Mouse (Mus musculus) C2C12 (cell line): ENCODE data around the gene Prr15l. TPM values are rescaled to one million over a fixed set of nuclear protein-coding genes. Genes with fewer than 3 reads are reported as not detected.

Source experiments
- H3K27me3 ChIP-seq: one replicate; pipeline ENCODE4 v1.6.1; 2011; ENCODE audit not compliant: control insufficient read depth, insufficient read depth, insufficient read length
- H3K36me3 ChIP-seq: one replicate; pipeline ENCODE4 v1.6.1; 2011; ENCODE audit not compliant: control insufficient read depth, insufficient read depth
- H3K4me3 ChIP-seq: one replicate; pipeline ENCODE4 v1.5.1; 2011; ENCODE audit warnings: mild to moderate bottlenecking, control low read depth; ENCODE audit not compliant: poor library complexity, insufficient read depth, severe bottlenecking
- H3K79me2 ChIP-seq: one replicate; pipeline ENCODE4 v1.6.1; 2011; ENCODE audit not compliant: control insufficient read depth, insufficient read depth
- H3K79me3 ChIP-seq: one replicate; pipeline ENCODE4 v1.6.1; 2011; ENCODE audit warnings: low read depth, control low read depth
- H3ac ChIP-seq: one replicate; pipeline ENCODE3; 2011; ENCODE audit warnings: low read depth; ENCODE audit not compliant: control insufficient read depth, insufficient read length
- CEBPB ChIP-seq: IDR thresholded peaks from one replicate; pipeline ENCODE4 v1.6.1; 2011; ENCODE audit warnings: low read depth, mild to moderate bottlenecking, control low read depth, moderate library complexity
- CTCF ChIP-seq: IDR thresholded peaks from one replicate; pipeline ENCODE4 v1.5.1; 2011; ENCODE audit not compliant: control insufficient read depth, insufficient read depth, insufficient read length
- FOSL1 ChIP-seq: IDR thresholded peaks from one replicate; pipeline ENCODE4 v1.8.0; 2011; ENCODE audit warnings: mild to moderate bottlenecking, low read length; ENCODE audit not compliant: poor library complexity, insufficient read depth, severe bottlenecking
- MAX ChIP-seq: IDR thresholded peaks from one replicate; pipeline ENCODE4 v1.6.1; 2011; ENCODE audit warnings: mild to moderate bottlenecking, control low read depth
- MYOD1 ChIP-seq: IDR thresholded peaks from one replicate; pipeline ENCODE4 v1.6.1; 2011; ENCODE audit warnings: low read depth; ENCODE audit not compliant: control insufficient read depth, insufficient read length
- MYOG ChIP-seq: IDR thresholded peaks from one replicate; pipeline ENCODE4 v1.6.1; 2011; ENCODE audit not compliant: control insufficient read depth, insufficient read length; ENCODE audit errors: extremely low read depth
- USF1 ChIP-seq: IDR thresholded peaks from one replicate; pipeline ENCODE4 v1.6.1; 2011; ENCODE audit warnings: low read depth, mild to moderate bottlenecking, control low read depth, moderate library complexity
- polyA plus RNA-seq: library from polyadenylated mRNA; unstranded; fragments of >200 nt; fragmentation: generic; extraction: Trizol; gene quantifications from one replicate; pipeline ENCODE4 v1.2.1, GENCODE M21; 2012; ENCODE audit warnings: missing spikeins

Gene Prr15l
- polyA plus RNA-seq, 1 experiment, result 0.01 TPM

- Histone ChIP-seq H3K4me3 (no peak overlapping the region), H3ac (no peak overlapping the region), H3K79me3 (no peaks in the 10 kb centered on the region), H3K36me3 (peaks cover 23% of the 10 kb centered on the region), H3K79me2 (no peaks in the 10 kb centered on the region), H3K27me3 (no peaks in the 10 kb centered on the region)
- no peak for TF ChIP-seq MYOD1
- no peak for TF ChIP-seq MAX
- TF ChIP-seq MYOG, result no peak
- TF ChIP-seq CTCF, result no peak
- no peak for TF ChIP-seq FOSL1
- TF ChIP-seq USF1, result no peak
- no peak for TF ChIP-seq CEBPB
Measured at GRCm38 (mm10) chr11:96947849-96948248, 19.9 kb downstream of the Prr15l start.

- Histone ChIP-seq H3K27me3 (no peaks in the 10 kb centered on the region), H3K79me3 (no peaks in the 10 kb centered on the region), H3ac (no peak overlapping the region), H3K4me3 (no peak overlapping the region), H3K36me3 (peaks cover 49% of the 10 kb centered on the region), H3K79me2 (no peaks in the 10 kb centered on the region)
- TF ChIP-seq CTCF (no peak), USF1 (no peak), MYOG (no peak)
Measured at GRCm38 (mm10) chr11:96950767-96951166, 22.9 kb downstream of the Prr15l start.

- Histone ChIP-seq H3K27me3 (no peaks in the 10 kb centered on the region), H3K36me3 (peaks cover 61% of the 10 kb centered on the region), H3K79me3 (no peaks in the 10 kb centered on the region), H3K4me3 (no peak overlapping the region), H3ac (no peak overlapping the region), H3K79me2 (no peaks in the 10 kb centered on the region)
- no peak for TF ChIP-seq FOSL1
Measured at GRCm38 (mm10) chr11:96952426-96952825, 24.5 kb downstream of the Prr15l start.

- Histone ChIP-seq H3ac (no peak overlapping the region), H3K36me3 (peaks cover 61% of the 10 kb centered on the region), H3K27me3 (no peaks in the 10 kb centered on the region), H3K4me3 (no peak overlapping the region), H3K79me3 (no peaks in the 10 kb centered on the region), H3K79me2 (no peaks in the 10 kb centered on the region)
- no peak for TF ChIP-seq CEBPB
- no peak for TF ChIP-seq MAX
- TF ChIP-seq CTCF, result no peak
Measured at GRCm38 (mm10) chr11:96952896-96953295, 25.0 kb downstream of the Prr15l start.

GRCm38 (mm10) chr11:96955094-96955493, 27.2 kb downstream of the Prr15l start:
- Histone ChIP-seq H3ac (no peak overlapping the region), H3K4me3 (no peak overlapping the region), H3K27me3 (no peaks in the 10 kb centered on the region), H3K36me3 (peaks cover 76% of the 10 kb centered on the region), H3K79me3 (no peaks in the 10 kb centered on the region), H3K79me2 (no peaks in the 10 kb centered on the region)
- no peak for TF ChIP-seq MYOG
- no peak for TF ChIP-seq FOSL1
- TF ChIP-seq MAX, result no peak

GRCm38 (mm10) chr11:96956009-96956724, 28.3 kb downstream of the Prr15l start:
- Histone ChIP-seq H3K27me3 (no peaks in the 10 kb centered on the region), H3ac (no peak overlapping the region), H3K79me2 (no peaks in the 10 kb centered on the region), H3K36me3 (peaks cover 77% of the 10 kb centered on the region), H3K4me3 (no peak overlapping the region), H3K79me3 (no peaks in the 10 kb centered on the region)
- TF ChIP-seq MYOD1 (no peak), CTCF (peak; percentile 15), MAX (no peak), USF1 (no peak), CEBPB (no peak), FOSL1 (no peak), MYOG (no peak)
